Mouse (Mus musculus) stomach, embryonic 15.5 days (tissue): ENCODE data around the gene Rps10. TPM values are rescaled to one million over a fixed set of nuclear protein-coding genes. Genes with fewer than 3 reads are reported as not detected.

Experiments
- ATAC-seq: fragments of 200-750 bp; cut with Nextera tagmentation; 2 replicates; pipeline ENCODE4 v1.8.0; 2017; ENCODE audit warnings: low read depth, moderate number of reproducible peaks, moderate TSS enrichment; ENCODE audit not compliant: insufficient read depth, low FRiP score
- H3K27ac ChIP-seq: fragments of 300-500 bp; sonication (generic); 2 replicates; pipeline ENCODE4 v1.5.1; 2015; ENCODE audit warnings: mild to moderate bottlenecking, inconsistent platforms
- H3K27me3 ChIP-seq: fragments of 300-500 bp; sonication (generic); replicated peaks from 2 replicates; pipeline ENCODE4 v1.6.1; 2015; ENCODE audit warnings: inconsistent platforms
- H3K36me3 ChIP-seq: fragments of 300-500 bp; sonication (generic); 2 replicates; pipeline ENCODE4 v1.6.1; 2015; ENCODE audit warnings: inconsistent platforms
- H3K4me1 ChIP-seq: fragments of 300-500 bp; sonication (generic); 2 replicates; pipeline ENCODE4 v1.6.1; 2015; ENCODE audit warnings: inconsistent platforms
- H3K4me2 ChIP-seq: fragments of 300-500 bp; sonication (generic); 2 replicates; pipeline ENCODE4 v1.6.1; 2015; ENCODE audit warnings: mild to moderate bottlenecking, inconsistent platforms
- H3K4me3 ChIP-seq: fragments of 300-500 bp; sonication (generic); replicated peaks from 2 replicates; pipeline ENCODE4 v1.5.1; 2015; ENCODE audit warnings: inconsistent platforms
- H3K9ac ChIP-seq: fragments of 300-500 bp; sonication (generic); 2 replicates; pipeline ENCODE4 v1.6.1; 2015; ENCODE audit warnings: inconsistent platforms
- H3K9me3 ChIP-seq: fragments of 300-500 bp; sonication (generic); 2 replicates; pipeline ENCODE4 v1.6.1; 2016; ENCODE audit warnings: inconsistent platforms
- WGBS: fragments of 180-500 bp; shearing (Covaris S2); methylation state at CpG from one replicate; pipeline ENCODE4 v1.1.7; 2015; 5-methylcytosine and 5-hydroxymethylcytosine counted together
- polyA plus RNA-seq: library from polyadenylated mRNA; unstranded; fragments of >200 nt; fragmentation: Nextera tagmentation; extraction: Ambion mirVana; gene quantifications from 2 replicates; pipeline ENCODE4 v1.2.1, GENCODE M21; 2015

The Rps10 gene
- polyA plus RNA-seq, 1 experiment from 2014 or later: 955 TPM

- no peaks in the 10 kb centered on the region for H3K9me3 ChIP-seq
- 81% methylated on average over 13 of the region's 13 CpGs for WGBS
Measured at GRCm38 (mm10) chr17:27583185-27583894, 53.1 kb downstream of the Rps10 start.

More at GRCm38 (mm10) chr17:27583185-27583894, 53.1 kb downstream of the Rps10 start:
- Histone ChIP-seq H3K27me3 (no peaks in the 10 kb centered on the region), H3K4me1 (peaks cover 3% of the 10 kb centered on the region; the same call in 1 of the 2 replicates), H3K36me3 (peaks cover 44% of the 10 kb centered on the region), H3K27ac (no peak overlapping the region), H3K4me2 (no peak overlapping the region), H3K4me3 (no peak overlapping the region), H3K9ac (no peak overlapping the region)
- no peak for ATAC-seq

Other genes starting within 250 kb of the Rps10 start
- gene Grm4, start 115.3 kb downstream of the Rps10 start, polyA plus RNA-seq: 0.15 and 0.35 TPM in 2 replicates
- gene Hmga1, start 80.2 kb downstream of the Rps10 start, polyA plus RNA-seq: 193 and 215 TPM in 2 replicates
- gene AI413582, start 70.9 kb downstream of the Rps10 start, polyA plus RNA-seq: 23.6 and 33.1 TPM in 2 replicates
- 78.6 and 79.3 TPM in 2 replicates for gene Nudt3, start 13.2 kb downstream of the Rps10 start, polyA plus RNA-seq
- not detected in 2 replicates for gene RPS10-NUDT3, start 1.4 kb downstream of the Rps10 start, polyA plus RNA-seq
- gene Pacsin1, start 18.8 kb upstream of the Rps10 start, polyA plus RNA-seq: 1.9 TPM in 2 replicates
- gene Spdef, start 92.3 kb upstream of the Rps10 start, polyA plus RNA-seq: 18.9 and 22.8 TPM in 2 replicates
- 20.0 and 23.1 TPM in 2 replicates for gene D17Wsu92e, start 184.0 kb upstream of the Rps10 start, polyA plus RNA-seq
- 247 and 276 TPM in 2 replicates for gene Snrpc, start 201.5 kb upstream of the Rps10 start, polyA plus RNA-seq
- 3.8 and 5.3 TPM in 2 replicates for gene Uhrf1bp1, start 219.8 kb upstream of the Rps10 start, polyA plus RNA-seq